Mouse (Mus musculus) ES-E14 (cell line): ENCODE measurements around the gene 2310057M21Rik. TPM values are rescaled to one million over a fixed set of nuclear protein-coding genes. Genes with fewer than 3 reads are reported as not detected.
A peak's percentile ranks its signal among the peaks of the same experiment; 100 is the strongest.

Experiments
- DNase-seq: peaks from one replicate; pipeline ENCODE4 v3.0.0-alpha.2; 2013; ENCODE audit warnings: low read depth, low spot score
- H3K27ac ChIP-seq: 2 replicates; pipeline ENCODE4 v1.5.1; 2012; ENCODE audit warnings: low read depth, mild to moderate bottlenecking, low read length, moderate library complexity, mixed read lengths; ENCODE audit not compliant: poor library complexity, insufficient read depth, severe bottlenecking
- H3K36me3 ChIP-seq: 2 replicates; pipeline ENCODE4 v1.6.1; 2012; ENCODE audit warnings: mild to moderate bottlenecking, low read length, moderate library complexity, mixed read lengths; ENCODE audit not compliant: control insufficient read depth, poor library complexity, insufficient read depth, severe bottlenecking
- H3K4me1 ChIP-seq, 2 experiments: fragments of 150-350 bp in 1 of 2; sonication (generic) in 1 of 2; 2 replicates each; pipeline ENCODE4 v1.6.1; 2012; ENCODE audit warnings: low read length in 2 of 2, mild to moderate bottlenecking in 1 of 2, mixed read lengths in 1 of 2; ENCODE audit not compliant: control insufficient read depth in 2 of 2, insufficient read depth in 2 of 2, poor library complexity in 1 of 2
- H3K4me3 ChIP-seq, 2 experiments: fragments of 150-350 bp in 1 of 2; sonication (generic) in 1 of 2; 2 replicates each; pipeline ENCODE4 v1.5.1; 2012; ENCODE audit warnings: low read length in 2 of 2, low read depth in 1 of 2, mild to moderate bottlenecking in 1 of 2, mixed read lengths in 1 of 2; ENCODE audit not compliant: insufficient read depth in 1 of 2, poor library complexity in 1 of 2, severe bottlenecking in 1 of 2
- H3K9ac ChIP-seq: 2 replicates; pipeline ENCODE4 v1.6.1; 2012; ENCODE audit warnings: low read depth, mild to moderate bottlenecking, low read length, mixed read lengths; ENCODE audit not compliant: poor library complexity, insufficient read depth, severe bottlenecking
- H3K9me3 ChIP-seq: fragments of 150-350 bp; sonication (generic); 2 replicates; pipeline ENCODE4 v1.6.1; 2012; ENCODE audit warnings: low read depth, mild to moderate bottlenecking, low read length; ENCODE audit not compliant: control insufficient read depth, insufficient read depth
- CHD2 ChIP-seq: IDR thresholded peaks from 2 replicates; pipeline ENCODE4 v1.6.1; 2014; ENCODE audit warnings: mild to moderate bottlenecking, low read depth, low read length, inconsistent platforms
- HCFC1 ChIP-seq: IDR thresholded peaks from 2 replicates; pipeline ENCODE4 v1.6.1; 2012; ENCODE audit warnings: low read length, inconsistent platforms, borderline replicate concordance; ENCODE audit not compliant: insufficient read depth
- MAFK ChIP-seq: IDR thresholded peaks from 2 replicates; pipeline ENCODE4 v1.6.1; 2014; ENCODE audit warnings: mild to moderate bottlenecking, low read depth, low read length, inconsistent platforms; ENCODE audit not compliant: insufficient read depth
- ZC3H11A ChIP-seq: IDR thresholded peaks from 2 replicates; pipeline ENCODE4 v1.6.1; 2012; ENCODE audit warnings: low read depth, mild to moderate bottlenecking, inconsistent platforms, low read length, borderline replicate concordance
- ZNF384 ChIP-seq: IDR thresholded peaks from 2 replicates; pipeline ENCODE4 v1.6.1; 2012; ENCODE audit warnings: low read depth, low read length, inconsistent platforms
- in situ Hi-C, 2 experiments: fragments of 600-800 bp; cut with MboI; formaldehyde crosslinking; loops; one replicate each; pipeline ENCODE4 v1.15.1; 2025; ENCODE audit warnings: low sequenced_read_pairs in 2 of 2, inconsistent platforms in 1 of 2; ENCODE audit not compliant: unreplicated experiment in 2 of 2
- total RNA-seq: library from RNA; depleted of rRNA; stranded (reverse); fragments of 300-350 nt; gene quantifications from 2 replicates; pipeline ENCODE4 v1.2.3, GENCODE M21; 2012; rRNA removed

The 2310057M21Rik gene
- 14.3 and 23.1 TPM in 2 replicates for total RNA-seq

- TF ChIP-seq CHD2 = no peak
- peak; percentile 81 for TF ChIP-seq HCFC1
- H3K9ac ChIP-seq = peak within 1 kb of the TSS; percentile 96
- peaks cover 2 to 9% of the 10 kb centered on the region in 2 experiments; a peak in 2 of 4 replicates for H3K4me1 ChIP-seq
- in situ Hi-C loops = no loop called here
- peak within 1 kb of the TSS; percentile 75 to 92 for H3K4me3 ChIP-seq
- H3K36me3 ChIP-seq = peaks cover 8% of the 10 kb centered on the region
- peak within 1 kb of the TSS; percentile 64 for H3K27ac ChIP-seq
- DNase-seq = peak; percentile 99
- H3K9me3 ChIP-seq = no peaks in the 10 kb centered on the region
These were observed at the start of gene 2310057M21Rik for GRCm38 (mm10) chr7:131362615-131363300. Gene 2310057M21Rik, minus strand, starts transcription at chr7:131362759.

- TF ChIP-seq ZNF384 (no peak), CHD2 (no peak)
These were observed 49.3 kb upstream of the 2310057M21Rik start for GRCm38 (mm10) chr7:131411941-131412270.

GRCm38 (mm10) chr7:131411221-131411940 is 48.8 kb upstream of the 2310057M21Rik start:
- H3K27ac ChIP-seq = no peak overlapping the region
- H3K4me1 ChIP-seq = peaks cover 0 to 7% of the 10 kb centered on the region in 2 experiments; a peak in 1 of 4 replicates
- DNase-seq = no peak
- TF ChIP-seq CHD2 (no peak), ZC3H11A (no peak), ZNF384 (no peak), MAFK (no peak), HCFC1 (no peak)
- no peaks in the 10 kb centered on the region for H3K36me3 ChIP-seq
- no peaks in the 10 kb centered on the region for H3K9me3 ChIP-seq
- in situ Hi-C loops = no loop called here
- 0 out of 2 replicates have a peak overlapping the region, but pooled peaks have one; percentile 22 for H3K9ac ChIP-seq
- 0 out of 4 replicates have a peak overlapping the region, but pooled peaks of 1 of the 2 experiments have one; percentile 1 for H3K4me3 ChIP-seq

More at GRCm38 (mm10) chr7:131411941-131412270, 49.3 kb upstream of the 2310057M21Rik start:
- H3K27ac ChIP-seq = no peak overlapping the region
- in situ Hi-C loops = no loop called here
- H3K9ac ChIP-seq = no peak overlapping the region
- peaks cover 0 to 7% of the 10 kb centered on the region in 2 experiments; a peak in 1 of 4 replicates for H3K4me1 ChIP-seq
- no peak for DNase-seq
- H3K4me3 ChIP-seq = no peak overlapping the region
- H3K9me3 ChIP-seq = no peaks in the 10 kb centered on the region
- no peaks in the 10 kb centered on the region for H3K36me3 ChIP-seq

DNA sequence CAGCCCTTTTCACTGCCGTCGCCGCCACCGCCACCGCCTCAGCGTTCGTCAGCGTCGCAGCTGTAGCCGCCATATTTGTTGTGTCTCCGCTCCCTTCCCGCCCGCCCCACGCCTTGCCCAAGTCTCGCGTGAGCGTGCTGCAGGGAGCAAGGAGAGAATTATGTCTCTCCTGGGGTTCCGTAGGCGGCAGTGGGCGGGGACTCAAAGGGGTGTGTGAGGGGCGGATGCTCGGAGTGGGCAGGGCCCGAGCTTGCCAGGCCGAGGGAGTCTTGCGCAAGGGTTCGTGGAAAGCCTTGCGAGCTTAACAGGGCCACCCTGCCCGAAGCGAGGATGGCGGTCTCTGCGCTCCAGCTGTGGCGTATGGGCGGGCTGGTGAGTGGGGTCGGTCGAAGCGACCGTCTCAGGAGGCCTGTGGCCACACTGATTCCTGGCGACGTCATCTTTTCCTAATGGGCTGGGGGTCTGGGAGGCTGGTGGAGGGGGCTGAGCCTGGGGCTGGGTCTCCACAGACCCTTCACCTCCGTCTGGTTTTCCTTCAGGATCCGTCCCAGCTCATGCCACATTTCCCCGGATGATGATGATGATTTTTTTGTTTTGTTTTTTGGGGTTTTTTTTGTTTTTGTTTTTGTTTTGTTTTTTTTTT is 48.0 kb upstream of the 2310057M21Rik start, which contains the start of the genes Ikzf5 and Acadsb:
Ikzf5 (minus strand) TSS at position 106 of the 643 bp plus-strand sequence.
Acadsb (plus strand) TSS at position 186 of the 643 bp plus-strand sequence.
- Histone ChIP-seq H3K9ac (peak within 1 kb of the TSS; percentile 95), H3K9me3 (no peaks in the 10 kb centered on the region), H3K4me3 (peak within 1 kb of the TSS; percentile 94), H3K4me1 (peaks cover 0 to 7% of the 10 kb centered on the region in 2 experiments; a peak in 1 of 4 replicates), H3K27ac (no peak within 1 kb of the TSS), H3K36me3 (no peaks in the 10 kb centered on the region)
- DNase-seq = peak; percentile 97
- TF ChIP-seq HCFC1 (peak; percentile 73), MAFK (no peak), ZC3H11A (peak; percentile 25; the same call in 1 of the 2 replicates), ZNF384 (no peak), CHD2 (peak; percentile 97)
- in situ Hi-C loops = no loop called here
